Mouse (Mus musculus) thymus, postnatal 25 days (tissue): Measurements from ENCODE around the gene Arsb.
"Not testable (repeated sequence)": the region's sequence is repeated elsewhere in the genome, so short reads cannot be mapped to it uniquely, and the experiment has no call there.

Experiments
- DNase-seq: peaks from one replicate; pipeline ENCODE4 v3.0.0; 2022

The Arsb gene

GRCm38 (mm10) chr13:93792945-93793642, 21.7 kb downstream of the Arsb start:
- no peak for DNase-seq

GRCm38 (mm10) chr13:93793643-93794182, 22.3 kb downstream of the Arsb start:
- no peak for DNase-seq

GRCm38 (mm10) chr13:93797011-93797600, 25.7 kb downstream of the Arsb start:
- DNase-seq, result no peak

- DNase-seq, result not testable (repeated sequence)
These were observed 38.9 kb downstream of the Arsb start for GRCm38 (mm10) chr13:93810311-93810710.

- no peak for DNase-seq
These were observed 42.7 kb downstream of the Arsb start for GRCm38 (mm10) chr13:93814081-93814480.

GRCm38 (mm10) chr13:93814676-93815075, 43.2 kb downstream of the Arsb start:
- DNase-seq, result peak; percentile 21

GRCm38 (mm10) chr13:93815128-93815527, 43.7 kb downstream of the Arsb start:
- no peak for DNase-seq

GRCm38 (mm10) chr13:93816127-93816526, 44.7 kb downstream of the Arsb start:
- DNase-seq, result no peak

- DNase-seq, result no peak
These were observed 45.4 kb downstream of the Arsb start for GRCm38 (mm10) chr13:93816688-93817331.

- DNase-seq, result no peak
These were observed 48.7 kb downstream of the Arsb start for GRCm38 (mm10) chr13:93820173-93820572.

GRCm38 (mm10) chr13:93822001-93822400, 50.6 kb downstream of the Arsb start:
- DNase-seq, result no peak

- DNase-seq, result no peak
These were observed 54.5 kb downstream of the Arsb start for GRCm38 (mm10) chr13:93825792-93826558.

- DNase-seq, result no peak
These were observed 56.3 kb downstream of the Arsb start for GRCm38 (mm10) chr13:93827745-93828144.

- DNase-seq, result no peak
These were observed 58.3 kb downstream of the Arsb start for GRCm38 (mm10) chr13:93829565-93830293.

GRCm38 (mm10) chr13:93830294-93830645, 58.8 kb downstream of the Arsb start:
- no peak for DNase-seq

GRCm38 (mm10) chr13:93837481-93838225, 66.2 kb downstream of the Arsb start:
- no peak for DNase-seq

GRCm38 (mm10) chr13:93838431-93839136, 67.2 kb downstream of the Arsb start:
- no peak for DNase-seq

GRCm38 (mm10) chr13:93839137-93839630, 67.8 kb downstream of the Arsb start:
- no peak for DNase-seq

GRCm38 (mm10) chr13:93839721-93840120, 68.3 kb downstream of the Arsb start:
- DNase-seq, result peak; percentile 9

- DNase-seq, result no peak
These were observed 68.7 kb downstream of the Arsb start for GRCm38 (mm10) chr13:93840146-93840545.
